Mouse (Mus musculus) CH12.LX (cell line): ENCODE measurements at regions not wholly inside any gene's neighbourhood (a gene's known extent, or its start where the extent isn't known, plus 50 kb on each side); places are given as distances from the start of the nearest gene placed in this dataset.

Experiments
- DNase-seq: peaks from one replicate; pipeline ENCODE4 v3.0.0-alpha.2; 2013; ENCODE audit errors: extremely low read depth
- H3K27ac ChIP-seq: 2 replicates; pipeline ENCODE4 v1.5.1; 2012; ENCODE audit warnings: low read depth, mild to moderate bottlenecking, control low read depth, moderate library complexity; ENCODE audit not compliant: insufficient read depth
- H3K27me3 ChIP-seq: replicated peaks from 2 replicates; pipeline ENCODE3; 2012; ENCODE audit warnings: inconsistent platforms
- H3K36me3 ChIP-seq, 2 experiments: replicated peaks in 1 of 2; 2 replicates each; pipeline versions ENCODE3 to v1.6.1; 2012; ENCODE audit warnings: inconsistent platforms in 1 of 2, low read length in 1 of 2, mild to moderate bottlenecking in 1 of 2, mixed read lengths in 1 of 2, moderate library complexity in 1 of 2; ENCODE audit not compliant: control insufficient read depth in 1 of 2, insufficient read depth in 1 of 2
- H3K4me1 ChIP-seq, 2 experiments: 2 replicates each; pipeline ENCODE4 v1.6.1; 2012; ENCODE audit warnings: inconsistent platforms in 1 of 2, moderate library complexity in 1 of 2; ENCODE audit not compliant: insufficient read depth in 2 of 2, control insufficient read depth in 1 of 2
- H3K4me2 ChIP-seq: 2 replicates; pipeline ENCODE4 v1.6.1; 2012; ENCODE audit warnings: low read depth, mild to moderate bottlenecking, control low read depth; ENCODE audit not compliant: poor library complexity, insufficient read depth, severe bottlenecking
- H3K4me3 ChIP-seq, 3 experiments: fragments of 150-350 bp in 1 of 3; sonication (generic) in 1 of 3; replicated peaks in 1 of 3; 2 replicates each; pipeline versions ENCODE3 to v1.5.1; 2011 to 2012; ENCODE audit warnings: low read depth in 2 of 3, low read length in 2 of 3, mild to moderate bottlenecking in 2 of 3, moderate library complexity in 2 of 3, control low read depth in 1 of 3, improper control_type of control experiment in 1 of 3, inconsistent platforms in 1 of 3, mixed read lengths in 1 of 3; ENCODE audit not compliant: poor library complexity in 1 of 3
- H3K79me2 ChIP-seq: replicated peaks from 2 replicates; pipeline ENCODE4 v1.6.1; 2012; ENCODE audit warnings: mild to moderate bottlenecking, moderate library complexity; ENCODE audit not compliant: control insufficient read depth, poor library complexity, insufficient read depth, severe bottlenecking; ENCODE audit errors: extremely low read depth
- H3K9ac ChIP-seq: 2 replicates; pipeline ENCODE4 v1.6.1; 2012; ENCODE audit warnings: low read depth, mild to moderate bottlenecking, control low read depth, moderate library complexity; ENCODE audit not compliant: insufficient read depth
- H3K9me3 ChIP-seq: replicated peaks from 2 replicates; pipeline ENCODE3; 2012; ENCODE audit warnings: low read length, inconsistent platforms, mixed read lengths
- CTCF ChIP-seq, 2 experiments: IDR thresholded peaks in 1 of 2; conservative IDR thresholded peaks in 1 of 2; 2 replicates each; pipeline ENCODE4 v1.5.1; 2011 to 2012; ENCODE audit warnings: low read depth in 2 of 2, low read length in 2 of 2, improper control_type of control experiment in 1 of 2, inconsistent platforms in 1 of 2, mild to moderate bottlenecking in 1 of 2, moderate library complexity in 1 of 2
- HCFC1 ChIP-seq: IDR thresholded peaks from 2 replicates; pipeline ENCODE4 v1.6.1; 2012; ENCODE audit warnings: low read depth, mild to moderate bottlenecking, inconsistent platforms, low read length, improper control_type of control experiment
- MAX ChIP-seq: IDR thresholded peaks from 2 replicates; pipeline ENCODE4 v1.6.1; 2011; ENCODE audit warnings: low read length, improper control_type of control experiment
- MXI1 ChIP-seq: IDR thresholded peaks from 2 replicates; pipeline ENCODE4 v1.6.1; 2011; ENCODE audit warnings: mild to moderate bottlenecking, low read depth, low read length, improper control_type of control experiment
- ZMIZ1 ChIP-seq: IDR thresholded peaks from 2 replicates; pipeline ENCODE4 v1.6.1; 2012; ENCODE audit warnings: low read depth, mild to moderate bottlenecking, inconsistent platforms, low read length, improper control_type of control experiment
- dilution Hi-C: fragments of 300-500 bp; cut with MboI; formaldehyde crosslinking; loops from 2 replicates; pipeline ENCODE4 v1.14.3; 2020; ENCODE audit warnings: low sequenced_read_pairs; ENCODE audit not compliant: extremely low pct_unique_long_range_greater_than_20kb, extremely low pct_ligation_motif_present
- in situ Hi-C: fragments of 300-500 bp; cut with MboI; formaldehyde crosslinking; loops from 3 replicates; pipeline ENCODE4 v1.14.3; 2019; ENCODE audit warnings: low sequenced_read_pairs, low pct_ligation_motif_present, low pct_unique_long_range_greater_than_20kb, mixed read lengths

DNA sequence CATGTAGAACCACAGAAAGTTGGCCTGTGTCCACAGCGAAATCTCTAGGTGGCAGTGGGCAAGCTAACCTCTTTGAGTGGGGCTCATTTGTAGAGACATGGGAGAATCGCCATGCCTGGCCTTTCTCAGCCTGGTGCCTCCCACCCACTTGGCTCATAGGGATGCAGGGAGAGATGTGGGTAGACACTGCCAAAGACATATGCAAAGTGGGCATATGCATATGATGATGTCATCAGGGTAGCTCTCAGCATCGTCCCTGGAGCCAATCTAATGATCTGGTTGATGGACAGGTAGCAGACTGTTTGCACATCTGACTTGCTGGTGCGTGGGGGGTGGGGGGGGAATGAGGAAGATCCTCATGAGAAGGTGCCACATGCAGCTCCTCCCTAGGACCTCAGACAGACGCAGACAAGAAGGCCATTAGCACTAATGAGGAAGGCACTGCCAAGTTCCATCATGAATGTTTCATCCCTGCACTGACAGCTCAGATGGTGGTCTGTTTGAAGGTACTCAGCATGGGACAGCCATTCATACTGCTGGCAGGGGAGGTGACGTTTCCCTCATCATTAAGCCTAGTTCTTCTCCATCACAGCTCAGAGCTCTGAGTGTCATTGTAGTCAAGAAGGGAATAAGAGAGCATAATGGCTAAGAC, 50.2 kb upstream of the Prdm11 start:
- Histone ChIP-seq H3K79me2 (no peaks in the 10 kb centered on the region), H3K4me2 (no peak overlapping the region), H3K36me3 (no peaks in the 10 kb centered on the region), H3K9ac (no peak overlapping the region), H3K27ac (no peak overlapping the region), H3K4me1 (peaks cover 0 to 5% of the 10 kb centered on the region in 2 experiments; a peak in 2 of 4 replicates), H3K27me3 (peaks cover 84% of the 10 kb centered on the region), H3K9me3 (peaks cover 2% of the 10 kb centered on the region), H3K4me3 (no peak overlapping the region)
- TF ChIP-seq MAX (no peak), CTCF (conservative IDR thresholded peaks at IDR 0.05 in 1 of 2, IDR thresholded peaks at IDR 0.05 in 1 of 2; ENCODE audit: low read depth in 2 of 2, low read length in 2 of 2) (no peak), MXI1 (no peak), HCFC1 (no peak), ZMIZ1 (no peak)
- dilution Hi-C loops (no loop called here), in situ Hi-C loops (no loop called here)
- DNase-seq, result no peak
